Mouse (Mus musculus) liver, adult 2 months (tissue): Measurements from ENCODE around the gene Ube3c. TPM values are rescaled to one million over a fixed set of nuclear protein-coding genes. Genes with fewer than 3 reads are reported as not detected.

ENCODE experiments used
- DNase-seq: peaks from one replicate; pipeline ENCODE4 v3.0.0-alpha.2; 2011; ENCODE audit warnings: low read depth, low spot score; ENCODE audit errors: extremely low read depth
- H3K27ac ChIP-seq: fragments of 200-500 bp; replicated peaks from 2 replicates; pipeline ENCODE4 v1.5.1; 2012; ENCODE audit warnings: low read depth, mild to moderate bottlenecking, control low read depth, inconsistent platforms, low read length; ENCODE audit not compliant: insufficient read depth
- H3K27me3 ChIP-seq: fragments of 200-500 bp; 2 replicates; pipeline ENCODE4 v1.6.1; 2012; ENCODE audit warnings: mild to moderate bottlenecking, moderate library complexity, low read length, inconsistent platforms; ENCODE audit not compliant: control insufficient read depth, insufficient read depth
- H3K36me3 ChIP-seq: fragments of 200-500 bp; 2 replicates; pipeline ENCODE4 v1.6.1; 2012; ENCODE audit warnings: low read length, inconsistent platforms; ENCODE audit not compliant: control insufficient read depth, insufficient read depth
- H3K4me1 ChIP-seq: fragments of 200-500 bp; 2 replicates; pipeline ENCODE4 v1.6.1; 2011; ENCODE audit warnings: low read length; ENCODE audit not compliant: control insufficient read depth, insufficient read depth
- H3K4me3 ChIP-seq: fragments of 200-500 bp; 2 replicates; pipeline ENCODE4 v1.5.1; 2011; ENCODE audit warnings: low read depth, mild to moderate bottlenecking, control low read depth, low read length, moderate library complexity; ENCODE audit not compliant: insufficient read depth
- H3K79me2 ChIP-seq: fragments of 200-500 bp; 2 replicates; pipeline ENCODE4 v1.6.1; 2012; ENCODE audit warnings: inconsistent platforms, mild to moderate bottlenecking, low read length, moderate library complexity; ENCODE audit not compliant: control insufficient read depth, insufficient read depth
- H3K9ac ChIP-seq: fragments of 200-500 bp; 2 replicates; pipeline ENCODE4 v1.6.1; 2012; ENCODE audit warnings: low read depth, mild to moderate bottlenecking, control low read depth, inconsistent platforms, low read length
- CTCF ChIP-seq: fragments of 200-500 bp; IDR thresholded peaks from 2 replicates; pipeline ENCODE4 v1.5.1; 2011; ENCODE audit warnings: low read depth, low read length, control low read depth
- POLR2A ChIP-seq: fragments of 200-500 bp; IDR thresholded peaks from 2 replicates; pipeline ENCODE4 v1.6.1; 2011; ENCODE audit warnings: low read length, control low read depth; ENCODE audit not compliant: insufficient read depth; ENCODE audit errors: extremely low read depth
- WGBS: fragments of 180-500 bp; shearing (Covaris S2); methylation state at CpG from one replicate; pipeline ENCODE4 v1.1.7; 2018; 5-methylcytosine and 5-hydroxymethylcytosine counted together
- polyA plus RNA-seq: library from polyadenylated mRNA; depleted of rRNA; stranded (reverse); fragments of >200 nt; gene quantifications from 2 replicates; pipeline ENCODE4 v1.2.3, GENCODE M21; 2012
- total RNA-seq: library from RNA; depleted of rRNA; stranded (reverse); fragments of >200 nt; gene quantifications from 2 replicates; pipeline ENCODE4 v1.2.3, GENCODE M21; 2014

Gene Ube3c
- total and polyA plus RNA-seq, 2 experiments = 10.3 to 34.0 TPM

GRCm38 (mm10) chr5:29676445-29676844 lies 107.4 kb downstream of the Ube3c start:
- Histone ChIP-seq H3K79me2 (no peaks in the 10 kb centered on the region), H3K4me3 (no peak overlapping the region), H3K27me3 (no peaks in the 10 kb centered on the region), H3K9ac (no peak overlapping the region), H3K4me1 (no peaks in the 10 kb centered on the region), H3K36me3 (peaks cover 34% of the 10 kb centered on the region), H3K27ac (no peak overlapping the region)
- TF ChIP-seq POLR2A (no peak), CTCF (no peak)
- WGBS = 96% methylated on average over 3 of the region's 3 CpGs
- DNase-seq = no peak

DNA sequence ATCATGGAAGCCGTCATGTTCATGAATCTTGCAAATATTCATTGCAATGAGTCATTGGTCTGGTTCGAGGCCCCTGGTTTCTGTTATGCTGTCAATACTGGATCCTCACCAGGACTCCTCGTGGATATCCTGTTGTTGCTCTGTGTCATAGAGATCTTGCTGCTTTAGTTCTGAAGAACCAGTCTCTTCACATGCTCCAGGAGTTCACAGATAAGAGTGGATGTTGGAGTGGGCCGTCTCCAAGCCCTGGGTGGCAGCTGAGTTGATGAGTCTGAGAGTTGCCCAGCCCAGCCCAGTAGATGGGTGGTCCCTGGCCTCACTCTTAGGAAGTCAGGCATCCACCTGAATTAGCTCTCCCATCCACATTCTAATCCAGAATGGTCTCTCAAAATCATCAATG lies 116.0 kb downstream of the Ube3c start:
- Histone ChIP-seq H3K79me2 (no peaks in the 10 kb centered on the region), H3K27ac (no peak overlapping the region), H3K4me3 (no peak overlapping the region), H3K36me3 (no peaks in the 10 kb centered on the region; the same call in 1 of the 2 replicates), H3K9ac (no peak overlapping the region), H3K4me1 (no peaks in the 10 kb centered on the region), H3K27me3 (no peaks in the 10 kb centered on the region)
- TF ChIP-seq CTCF = no peak
- TF ChIP-seq POLR2A = no peak
- 77% methylated on average over 4 of the region's 4 CpGs for WGBS
- no peak for DNase-seq

GRCm38 (mm10) chr5:29687671-29688070 lies 118.6 kb downstream of the Ube3c start:
- DNase-seq = no peak
- H3K27me3 ChIP-seq = no peaks in the 10 kb centered on the region
- no peaks in the 10 kb centered on the region for H3K79me2 ChIP-seq
- no peaks in the 10 kb centered on the region for H3K36me3 ChIP-seq
- H3K4me3 ChIP-seq = no peak overlapping the region
- no peaks in the 10 kb centered on the region for H3K4me1 ChIP-seq
- no peak overlapping the region for H3K27ac ChIP-seq
- TF ChIP-seq POLR2A (no peak), CTCF (peak; percentile 63)
- 63% methylated on average over 3 of the region's 3 CpGs for WGBS
- H3K9ac ChIP-seq = no peak overlapping the region

DNA sequence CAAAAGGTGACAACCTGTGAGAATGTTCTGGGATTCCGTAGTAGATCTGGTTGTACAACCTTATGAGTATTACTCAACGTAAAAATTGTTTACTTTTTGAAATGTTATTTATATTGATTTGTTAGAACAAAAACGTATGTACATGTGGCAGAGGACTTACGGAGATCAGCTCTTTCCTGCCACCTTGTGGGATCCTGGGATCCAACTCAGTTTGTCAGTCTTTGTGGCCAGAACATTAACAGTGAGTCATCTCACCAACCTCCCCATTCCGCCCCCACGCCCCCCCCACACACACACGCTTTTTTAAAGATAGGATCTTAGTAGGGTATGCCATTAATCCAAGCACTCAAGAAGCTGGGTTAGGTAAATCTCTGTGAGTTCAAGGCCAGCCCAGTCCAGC lies 119.3 kb downstream of the Ube3c start:
- TF ChIP-seq CTCF = no peak
- TF ChIP-seq POLR2A = no peak
- WGBS = 58% methylated on average over 7 of the region's 7 CpGs
- Histone ChIP-seq H3K4me1 (no peaks in the 10 kb centered on the region), H3K4me3 (no peak overlapping the region), H3K79me2 (no peaks in the 10 kb centered on the region), H3K36me3 (no peaks in the 10 kb centered on the region), H3K9ac (no peak overlapping the region), H3K27ac (no peak overlapping the region), H3K27me3 (no peaks in the 10 kb centered on the region)
- DNase-seq = no peak

GRCm38 (mm10) chr5:29698493-29698892 lies 129.5 kb downstream of the Ube3c start:
- no peak for TF ChIP-seq CTCF
- no peak for TF ChIP-seq POLR2A
- Histone ChIP-seq H3K9ac (no peak overlapping the region), H3K27ac (no peak overlapping the region), H3K4me3 (no peak overlapping the region), H3K27me3 (no peaks in the 10 kb centered on the region), H3K36me3 (no peaks in the 10 kb centered on the region), H3K4me1 (no peaks in the 10 kb centered on the region), H3K79me2 (no peaks in the 10 kb centered on the region)
- DNase-seq = no peak
- WGBS = 86% methylated on average over 4 of the region's 4 CpGs

DNA sequence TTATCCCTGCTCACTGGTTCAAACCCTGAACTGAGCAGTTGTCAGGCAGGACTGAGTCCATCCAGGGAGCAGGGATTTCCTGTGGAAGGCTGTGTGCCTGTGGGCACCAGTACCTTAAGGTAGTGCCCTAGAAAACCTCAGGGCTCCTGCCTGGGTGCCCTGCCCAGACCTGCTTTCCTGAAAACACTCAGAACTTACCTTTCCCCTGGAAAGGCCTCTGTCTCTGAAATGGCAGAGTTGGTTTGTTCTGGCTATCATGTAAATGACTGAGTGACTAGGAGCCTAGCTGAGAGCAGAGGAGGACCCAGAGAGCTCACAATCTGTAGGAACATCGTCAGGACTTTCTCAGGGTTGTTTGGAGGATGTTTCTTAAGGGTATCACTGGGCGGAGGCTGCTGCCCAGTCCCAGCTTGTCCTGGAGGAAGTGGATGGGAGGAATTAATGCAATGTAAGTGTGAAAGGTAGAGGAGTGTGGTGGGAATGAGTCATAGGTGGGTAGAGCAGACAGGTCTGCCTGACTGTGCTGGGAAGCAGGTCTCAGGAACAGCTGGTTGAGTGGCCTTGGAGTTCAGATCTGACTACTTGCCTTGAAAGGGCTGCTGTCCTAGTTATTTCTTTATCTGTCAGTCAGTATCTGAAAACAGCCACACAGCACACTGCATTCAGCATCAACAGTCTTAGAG lies 130.6 kb downstream of the Ube3c start:
- Histone ChIP-seq H3K4me1 (no peaks in the 10 kb centered on the region), H3K27ac (no peak overlapping the region), H3K4me3 (no peak overlapping the region), H3K9ac (no peak overlapping the region), H3K27me3 (no peaks in the 10 kb centered on the region), H3K36me3 (no peaks in the 10 kb centered on the region), H3K79me2 (no peaks in the 10 kb centered on the region)
- no peak for TF ChIP-seq CTCF
- no peak for TF ChIP-seq POLR2A
- 89% methylated on average over 2 of the region's 2 CpGs for WGBS
- DNase-seq = no peak
